Mouse (Mus musculus) liver, embryonic 14.5 days (tissue): ENCODE results near the gene Slc38a10. TPM values are rescaled to one million over a fixed set of nuclear protein-coding genes. Genes with fewer than 3 reads are reported as not detected.
A peak's percentile ranks its signal among the peaks of the same experiment; 100 is the strongest.

ENCODE experiments used
- ATAC-seq: fragments of 200-750 bp; cut with Nextera tagmentation; 2 replicates; pipeline ENCODE4 v1.8.0; 2017; ENCODE audit warnings: moderate number of reproducible peaks, mild to moderate bottlenecking, moderate library complexity; ENCODE audit not compliant: insufficient read depth
- DNase-seq, 3 experiments: peaks; one replicate each; pipeline ENCODE4 v3.0.0-alpha.2; 2012 to 2013; ENCODE audit warnings: low read depth in 3 of 3, low spot score in 3 of 3
- H3K27ac ChIP-seq: fragments of 300-500 bp; sonication (generic); 2 replicates; pipeline ENCODE4 v1.5.1; 2014; ENCODE audit warnings: moderate library complexity, mild to moderate bottlenecking, control low read depth, inconsistent platforms
- H3K27me3 ChIP-seq: fragments of 300-500 bp; sonication (generic); 2 replicates; pipeline ENCODE4 v1.6.1; 2014; ENCODE audit warnings: mild to moderate bottlenecking, low read length, moderate library complexity; ENCODE audit not compliant: control insufficient read depth, insufficient read depth
- H3K36me3 ChIP-seq: fragments of 300-500 bp; sonication (generic); replicated peaks from 2 replicates; pipeline ENCODE4 v1.6.1; 2014; ENCODE audit warnings: low read depth; ENCODE audit not compliant: control insufficient read depth, insufficient read depth
- H3K4me1 ChIP-seq, 2 experiments: fragments of 200-500 bp in 1 of 2; fragments of 300-500 bp in 1 of 2; sonication (generic) in 1 of 2; replicated peaks; 2 replicates each; pipeline ENCODE4 v1.6.1; 2012 to 2014; ENCODE audit warnings: antibody characterized with exemption in 1 of 2, inconsistent platforms in 1 of 2, low read length in 1 of 2; ENCODE audit not compliant: control insufficient read depth in 2 of 2, insufficient read depth in 2 of 2
- H3K4me2 ChIP-seq: fragments of 300-500 bp; sonication (generic); 2 replicates; pipeline ENCODE4 v1.6.1; 2014; ENCODE audit warnings: low read depth, mild to moderate bottlenecking, control low read depth, moderate library complexity
- H3K4me3 ChIP-seq, 2 experiments: fragments of 200-500 bp in 1 of 2; fragments of 300-500 bp in 1 of 2; sonication (generic) in 1 of 2; 2 replicates each; pipeline ENCODE4 v1.5.1; 2012 to 2014; ENCODE audit warnings: low read depth in 2 of 2, low read length in 2 of 2, mild to moderate bottlenecking in 2 of 2, control low read depth in 1 of 2, inconsistent platforms in 1 of 2, moderate library complexity in 1 of 2; ENCODE audit not compliant: insufficient read depth in 1 of 2
- H3K9ac ChIP-seq: fragments of 300-500 bp; sonication (generic); replicated peaks from 2 replicates; pipeline ENCODE4 v1.6.1; 2014; ENCODE audit warnings: mild to moderate bottlenecking, control low read depth, moderate library complexity
- H3K9me3 ChIP-seq: fragments of 300-500 bp; sonication (generic); 2 replicates; pipeline ENCODE4 v1.6.1; 2016; ENCODE audit warnings: low read length, mixed read lengths; ENCODE audit not compliant: control insufficient read depth
- CTCF ChIP-seq: IDR thresholded peaks from 2 replicates; pipeline ENCODE4 v1.5.1; 2016; ENCODE audit warnings: antibody characterized with exemption, low read depth, control low read depth
- EP300 ChIP-seq: IDR thresholded peaks from 2 replicates; pipeline ENCODE4 v1.6.1; 2016; ENCODE audit warnings: antibody characterized with exemption, low read depth
- WGBS: fragments of 180-500 bp; shearing (Covaris S2); extraction: QIAGEN DNeasy Blood & Tissue Kit; methylation state at CpG from one replicate; pipeline ENCODE4 v1.1.7; 2014; ENCODE audit not compliant: insufficient replicate concordance; 5-methylcytosine and 5-hydroxymethylcytosine counted together
- polyA plus RNA-seq, 2 experiments: library from polyadenylated mRNA; depleted of rRNA in 1 of 2; stranded (reverse) in 1 of 2; unstranded in 1 of 2; fragments of >200 nt; fragmentation: Nextera tagmentation in 1 of 2; extraction: Ambion mirVana in 1 of 2; gene quantifications; 2 replicates each; pipeline versions ENCODE4 v1.2.1 to v1.2.3; 2012 to 2014

Gene Slc38a10
- polyA plus RNA-seq, 2 experiments: 21.0 to 21.8 TPM

GRCm38 (mm10) chr11:120072986-120073647 lies 78.0 kb downstream of the Slc38a10 start:
- Histone ChIP-seq H3K27ac (no peak overlapping the region), H3K4me2 (no peak overlapping the region), H3K4me1 (no peaks in the 10 kb centered on the region), H3K9me3 (no peaks in the 10 kb centered on the region), H3K9ac (no peak overlapping the region), H3K4me3 (no peak overlapping the region), H3K27me3 (no peaks in the 10 kb centered on the region), H3K36me3 (no peaks in the 10 kb centered on the region)
- peak; percentile 55 for TF ChIP-seq CTCF
- TF ChIP-seq EP300: no peak
- WGBS: 71% methylated on average over 9 of the region's 9 CpGs
- ATAC-seq: peak; percentile 36; the same call in 1 of the 2 replicates
- no peak for DNase-seq

DNA sequence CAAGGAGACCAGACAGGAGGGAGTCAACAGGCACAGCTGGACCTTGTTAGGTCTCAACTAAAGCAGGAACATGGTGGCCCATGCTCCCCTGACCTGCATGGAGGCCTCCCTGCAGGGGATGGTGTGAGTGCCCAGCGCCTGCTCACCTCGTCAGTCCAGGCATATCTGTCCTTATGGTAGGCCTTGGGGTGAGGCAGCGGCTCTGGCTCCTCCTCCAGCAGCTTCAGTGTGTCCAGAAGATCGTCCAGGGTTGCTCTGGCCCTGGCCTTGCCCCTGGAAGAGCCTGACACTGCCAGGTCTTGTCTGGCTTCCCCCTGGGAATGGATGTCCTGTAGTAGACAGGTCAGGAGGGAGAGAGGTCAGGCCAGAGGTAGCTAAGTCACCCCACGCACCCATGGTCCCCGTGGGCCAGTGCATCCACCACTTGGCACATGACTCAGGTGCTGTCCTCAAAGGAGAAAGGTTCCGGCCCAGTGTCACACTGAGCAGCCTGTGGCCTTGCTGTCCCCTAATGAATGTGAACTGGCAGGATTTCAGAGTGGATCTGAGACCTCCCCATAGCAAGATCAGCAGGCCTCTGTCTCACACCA lies 79.3 kb downstream of the Slc38a10 start:
- Histone ChIP-seq H3K4me1 (no peaks in the 10 kb centered on the region), H3K4me2 (no peak overlapping the region), H3K4me3 (no peak overlapping the region), H3K36me3 (no peaks in the 10 kb centered on the region), H3K9ac (no peak overlapping the region), H3K27ac (no peak overlapping the region), H3K27me3 (no peaks in the 10 kb centered on the region), H3K9me3 (no peaks in the 10 kb centered on the region)
- ATAC-seq (no peak), DNase-seq (no peak)
- TF ChIP-seq EP300: no peak
- no peak for TF ChIP-seq CTCF
- 79% methylated on average over 7 of the region's 7 CpGs for WGBS

DNA sequence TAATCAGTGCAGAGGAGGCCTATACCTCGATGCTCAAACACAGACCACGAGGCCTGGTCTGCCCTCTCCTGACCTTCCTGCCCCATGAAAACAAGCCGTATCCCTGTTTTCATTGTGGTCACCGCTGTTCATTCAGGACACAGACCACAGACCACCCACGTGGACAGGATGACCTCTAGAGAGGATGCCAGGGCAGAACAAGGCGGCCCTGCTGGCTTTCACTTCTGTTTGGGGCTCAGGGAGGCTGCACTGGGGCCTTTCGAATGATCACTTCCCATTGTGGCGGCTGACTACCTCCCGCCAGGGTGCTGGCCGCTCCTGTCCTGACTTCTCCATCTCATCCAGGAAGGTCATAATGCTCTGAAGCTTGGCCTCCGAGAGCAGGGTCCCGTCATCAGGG lies 80.1 kb downstream of the Slc38a10 start:
- 62% methylated on average over 12 of the region's 12 CpGs for WGBS
- no peak overlapping the region for H3K9ac ChIP-seq

GRCm38 (mm10) chr11:120070286-120070930 lies 80.7 kb downstream of the Slc38a10 start:
- no peak overlapping the region for H3K27ac ChIP-seq
- 76% methylated on average over 27 of the region's 27 CpGs for WGBS
- no peak overlapping the region for H3K4me2 ChIP-seq
- TF ChIP-seq CTCF (no peak), EP300 (no peak)
- H3K36me3 ChIP-seq: no peaks in the 10 kb centered on the region
- DNase-seq: no peak
- no peaks in the 10 kb centered on the region for H3K4me1 ChIP-seq
- no peak overlapping the region for H3K9ac ChIP-seq
- H3K27me3 ChIP-seq: no peaks in the 10 kb centered on the region
- no peak for ATAC-seq
- H3K4me3 ChIP-seq: no peak overlapping the region
- no peaks in the 10 kb centered on the region for H3K9me3 ChIP-seq

More for the DNA sequence above, 80.1 kb downstream of the Slc38a10 start:
- TF ChIP-seq EP300 (no peak), CTCF (no peak)
- ATAC-seq (no peak), DNase-seq (no peak)
- H3K4me2 ChIP-seq: no peak overlapping the region
- no peaks in the 10 kb centered on the region for H3K36me3 ChIP-seq
- no peaks in the 10 kb centered on the region for H3K27me3 ChIP-seq
- H3K9me3 ChIP-seq: no peaks in the 10 kb centered on the region
- no peak overlapping the region for H3K27ac ChIP-seq
- H3K4me3 ChIP-seq: no peak overlapping the region
- no peaks in the 10 kb centered on the region for H3K4me1 ChIP-seq

GRCm38 (mm10) chr11:120069261-120069660 lies 81.9 kb downstream of the Slc38a10 start:
- no peaks in the 10 kb centered on the region for H3K36me3 ChIP-seq
- H3K4me3 ChIP-seq: no peak overlapping the region
- TF ChIP-seq CTCF (no peak), EP300 (no peak)
- no peak overlapping the region for H3K4me2 ChIP-seq
- H3K27ac ChIP-seq: no peak overlapping the region
- WGBS: 66% methylated on average over 11 of the region's 11 CpGs
- H3K9me3 ChIP-seq: no peaks in the 10 kb centered on the region
- no peak overlapping the region for H3K9ac ChIP-seq
- no peaks in the 10 kb centered on the region for H3K4me1 ChIP-seq
- ATAC-seq (no peak), DNase-seq (no peak)
- no peaks in the 10 kb centered on the region for H3K27me3 ChIP-seq
